Mouse (Mus musculus) heart, adult 2 months (tissue): Measurements from ENCODE around the gene Ythdc1. TPM values are rescaled to one million over a fixed set of nuclear protein-coding genes. Genes with fewer than 3 reads are reported as not detected.
"Not testable (repeated sequence)": the region's sequence is repeated elsewhere in the genome, so short reads cannot be mapped to it uniquely, and the experiment has no call there.

Experiments used
- DNase-seq, 2 experiments: peaks; one replicate each; pipeline ENCODE4 v3.0.0; 2021
- H3K27ac ChIP-seq: fragments of 200-600 bp; 2 replicates; pipeline ENCODE4 v1.8.1; 2022
- H3K27me3 ChIP-seq: fragments of 200-500 bp; 2 replicates; pipeline ENCODE4 v1.6.1; 2012; ENCODE audit warnings: mild to moderate bottlenecking, low read length, inconsistent platforms, mixed read lengths; ENCODE audit not compliant: control insufficient read depth, insufficient read depth
- H3K36me3 ChIP-seq: fragments of 200-500 bp; 2 replicates; pipeline ENCODE4 v1.6.1; 2012; ENCODE audit warnings: low read length, inconsistent platforms; ENCODE audit not compliant: control insufficient read depth, insufficient read depth
- H3K4me1 ChIP-seq: fragments of 200-500 bp; 2 replicates; pipeline ENCODE4 v1.6.1; 2011; ENCODE audit warnings: low read length; ENCODE audit not compliant: control insufficient read depth, insufficient read depth
- H3K4me3 ChIP-seq: fragments of 200-600 bp; 2 replicates; pipeline ENCODE4 v1.8.1; 2022
- H3K79me2 ChIP-seq: fragments of 200-500 bp; replicated peaks from 2 replicates; pipeline ENCODE4 v1.6.1; 2012; ENCODE audit warnings: mild to moderate bottlenecking, inconsistent platforms, low read length, moderate library complexity, mixed read lengths; ENCODE audit not compliant: control insufficient read depth, insufficient read depth
- H3K9ac ChIP-seq: fragments of 200-500 bp; 2 replicates; pipeline ENCODE4 v1.6.1; 2012; ENCODE audit warnings: low read depth, mild to moderate bottlenecking, control low read depth, inconsistent platforms, low read length, mixed read lengths
- CTCF ChIP-seq: fragments of 200-600 bp; IDR thresholded peaks from 2 replicates; pipeline ENCODE4 v1.8.1; 2022; ENCODE audit warnings: antibody characterized with exemption, mild to moderate bottlenecking, moderate library complexity
- EP300 ChIP-seq: fragments of 200-500 bp; IDR thresholded peaks from 2 replicates; pipeline ENCODE4 v1.6.1; 2011; ENCODE audit warnings: low read depth, low read length, control low read depth; ENCODE audit not compliant: insufficient read depth
- POLR2A ChIP-seq: fragments of 200-500 bp; IDR thresholded peaks from 2 replicates; pipeline ENCODE4 v1.6.1; 2011; ENCODE audit warnings: mild to moderate bottlenecking, low read depth, low read length, control low read depth; ENCODE audit not compliant: insufficient read depth
- WGBS: fragments of 180-500 bp; shearing (Covaris S2); methylation state at CpG from one replicate; pipeline ENCODE4 v1.1.7; 2018; 5-methylcytosine and 5-hydroxymethylcytosine counted together
- intact Hi-C: fragments of 180-260 bp; cut with DNase I; formaldehyde crosslinking; loops from one replicate; pipeline ENCODE4 v1.15.1; 2025
- polyA plus RNA-seq: library from polyadenylated mRNA; depleted of rRNA; stranded (reverse); fragments of >200 nt; gene quantifications from 2 replicates; pipeline ENCODE4 v1.2.3, GENCODE M21; 2012
- total RNA-seq, 2 experiments: library from RNA; stranded (reverse); gene quantifications; 2 replicates each; pipeline ENCODE4 v1.2.3; 2021

The Ythdc1 gene
- total and polyA plus RNA-seq, 3 experiments: 11.7 to 30.3 (median 28.1) TPM

DNA sequence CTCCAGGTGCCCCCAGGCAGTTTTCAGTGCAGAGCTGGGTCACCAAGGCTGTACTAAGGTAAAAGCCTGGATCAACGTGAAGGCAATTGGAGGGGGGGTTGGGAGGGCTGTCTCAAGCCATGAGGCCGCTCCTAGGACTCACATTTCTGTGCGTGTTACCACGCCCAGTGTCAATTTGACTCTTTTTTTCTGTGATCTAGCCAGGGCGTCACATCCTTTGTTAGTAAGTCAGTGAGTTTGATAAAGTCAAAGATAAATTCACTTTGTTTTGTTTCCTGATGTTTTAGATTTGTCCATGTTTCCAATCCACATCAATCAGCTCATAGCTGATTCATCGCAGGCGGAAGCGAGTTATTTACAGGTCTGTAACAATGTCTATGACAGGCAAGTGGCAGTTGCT lies 21.0 kb upstream of the Ythdc1 start:
- no peaks in the 10 kb centered on the region for H3K36me3 ChIP-seq
- H3K27ac ChIP-seq: no peak overlapping the region
- no peak for DNase-seq
- WGBS: 51% methylated on average over 8 of the region's 8 CpGs
- no peak overlapping the region for H3K9ac ChIP-seq
- H3K27me3 ChIP-seq: no peaks in the 10 kb centered on the region
- H3K79me2 ChIP-seq: no peaks in the 10 kb centered on the region
- intact Hi-C loops: no loop called here
- no peaks in the 10 kb centered on the region for H3K4me1 ChIP-seq
- H3K4me3 ChIP-seq: no peak overlapping the region
- TF ChIP-seq EP300 (no peak), POLR2A (no peak), CTCF (no peak)

- H3K27ac ChIP-seq: no peak overlapping the region
- no peaks in the 10 kb centered on the region for H3K4me1 ChIP-seq
- H3K27me3 ChIP-seq: no peaks in the 10 kb centered on the region
- no peaks in the 10 kb centered on the region for H3K79me2 ChIP-seq
- H3K36me3 ChIP-seq: no peaks in the 10 kb centered on the region
- 78% methylated on average over 1 of the region's 1 CpGs for WGBS
- TF ChIP-seq POLR2A (no peak), EP300 (no peak), CTCF (no peak)
- H3K9ac ChIP-seq: no peak overlapping the region
- H3K4me3 ChIP-seq: no peak overlapping the region
- intact Hi-C loops: no loop called here
- no peak for DNase-seq
Measured at GRCm38 (mm10) chr5:86784205-86784604, 19.8 kb upstream of the Ythdc1 start.

DNA sequence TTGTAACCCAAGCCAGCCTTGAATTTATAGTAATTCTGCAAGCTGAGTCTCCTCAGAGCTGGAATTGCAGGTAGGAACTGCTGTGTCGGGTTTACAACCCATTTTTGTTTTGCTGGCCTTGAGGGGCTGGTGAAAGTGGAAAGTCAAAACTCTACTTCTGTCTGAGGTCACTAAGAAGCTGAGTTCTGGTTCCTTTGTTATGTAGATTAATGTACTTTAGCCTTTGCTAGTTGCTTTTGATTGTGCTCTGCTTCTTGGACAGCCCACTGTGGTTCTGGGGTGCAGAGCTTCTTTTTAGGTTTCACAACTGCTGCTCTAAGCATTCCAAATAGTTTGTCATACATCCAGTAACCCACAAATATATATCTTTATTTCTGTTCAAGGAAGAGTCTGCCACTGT lies 17.2 kb upstream of the Ythdc1 start:
- no peaks in the 10 kb centered on the region for H3K27me3 ChIP-seq
- WGBS: 47% methylated on average over 1 of the region's 1 CpGs
- H3K4me1 ChIP-seq: no peaks in the 10 kb centered on the region
- TF ChIP-seq EP300: no peak
- TF ChIP-seq CTCF: no peak
- TF ChIP-seq POLR2A: no peak
- H3K36me3 ChIP-seq: no peaks in the 10 kb centered on the region
- H3K9ac ChIP-seq: no peak overlapping the region
- no peaks in the 10 kb centered on the region for H3K79me2 ChIP-seq
- DNase-seq: no peak
- intact Hi-C loops: no loop called here
- H3K27ac ChIP-seq: no peak overlapping the region
- no peak overlapping the region for H3K4me3 ChIP-seq

DNA sequence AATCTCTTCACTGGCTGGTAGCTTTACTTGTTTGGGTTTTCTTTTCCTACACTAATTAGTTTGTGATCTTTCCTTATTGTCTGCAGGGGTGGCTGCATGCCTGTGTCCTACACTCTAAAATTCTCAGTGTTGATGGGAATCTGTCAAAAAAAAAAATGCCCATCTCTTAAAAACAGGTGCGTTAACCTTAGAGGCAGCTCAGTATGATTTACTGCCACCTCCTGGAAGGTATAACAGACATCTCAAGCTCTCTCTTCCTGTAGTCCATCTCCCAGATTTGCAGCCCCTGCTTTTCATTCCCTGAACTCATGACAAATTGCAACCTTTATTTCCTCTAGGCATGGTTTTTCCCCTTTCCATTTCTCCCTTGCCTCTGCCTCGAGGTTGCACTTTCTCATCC lies 14.1 kb upstream of the Ythdc1 start:
- H3K36me3 ChIP-seq: no peaks in the 10 kb centered on the region
- H3K79me2 ChIP-seq: no peaks in the 10 kb centered on the region
- WGBS: 57% methylated on average over 2 of the region's 2 CpGs
- H3K4me1 ChIP-seq: no peaks in the 10 kb centered on the region
- no peak for DNase-seq
- no peak for TF ChIP-seq POLR2A
- no peak for TF ChIP-seq EP300
- TF ChIP-seq CTCF: no peak
- no peaks in the 10 kb centered on the region for H3K27me3 ChIP-seq
- no peak overlapping the region for H3K4me3 ChIP-seq
- no peak overlapping the region for H3K9ac ChIP-seq
- H3K27ac ChIP-seq: no peak overlapping the region
- intact Hi-C loops: no loop called here

- Histone ChIP-seq H3K9ac (no peak overlapping the region), H3K4me1 (no peaks in the 10 kb centered on the region), H3K36me3 (no peaks in the 10 kb centered on the region), H3K27ac (no peak overlapping the region), H3K79me2 (no peaks in the 10 kb centered on the region), H3K27me3 (no peaks in the 10 kb centered on the region), H3K4me3 (no peak overlapping the region)
- intact Hi-C loops: no loop called here
- WGBS: 43% methylated on average over 4 of the region's 4 CpGs
- DNase-seq: no peak
- TF ChIP-seq CTCF: no peak
- TF ChIP-seq POLR2A: no peak
- no peak for TF ChIP-seq EP300
Measured at GRCm38 (mm10) chr5:86792249-86792648, 11.8 kb upstream of the Ythdc1 start.

GRCm38 (mm10) chr5:86792807-86793206 lies 11.2 kb upstream of the Ythdc1 start:
- H3K79me2 ChIP-seq: no peaks in the 10 kb centered on the region
- no peaks in the 10 kb centered on the region for H3K27me3 ChIP-seq
- no peak overlapping the region for H3K27ac ChIP-seq
- H3K9ac ChIP-seq: no peak overlapping the region
- intact Hi-C loops: no loop called here
- WGBS: 36% methylated on average over 8 of the region's 8 CpGs
- no peaks in the 10 kb centered on the region for H3K36me3 ChIP-seq
- TF ChIP-seq CTCF (no peak), POLR2A (no peak), EP300 (no peak)
- no peaks in the 10 kb centered on the region for H3K4me1 ChIP-seq
- no peak for DNase-seq
- no peak overlapping the region for H3K4me3 ChIP-seq

GRCm38 (mm10) chr5:86816795-86817194 lies 12.8 kb downstream of the Ythdc1 start:
- H3K36me3 ChIP-seq: peaks cover 13% of the 10 kb centered on the region
- H3K79me2 ChIP-seq: no peaks in the 10 kb centered on the region; the same call in 1 of the 2 replicates
- H3K27ac ChIP-seq: no peak overlapping the region
- 65% methylated on average over 3 of the region's 3 CpGs for WGBS
- H3K4me3 ChIP-seq: no peak overlapping the region
- peaks cover 3% of the 10 kb centered on the region; the same call in 1 of the 2 replicates for H3K4me1 ChIP-seq
- intact Hi-C loops: no loop called here
- TF ChIP-seq POLR2A (no peak), EP300 (no peak)
- no peak for DNase-seq
- H3K27me3 ChIP-seq: no peaks in the 10 kb centered on the region
- no peak overlapping the region for H3K9ac ChIP-seq

DNA sequence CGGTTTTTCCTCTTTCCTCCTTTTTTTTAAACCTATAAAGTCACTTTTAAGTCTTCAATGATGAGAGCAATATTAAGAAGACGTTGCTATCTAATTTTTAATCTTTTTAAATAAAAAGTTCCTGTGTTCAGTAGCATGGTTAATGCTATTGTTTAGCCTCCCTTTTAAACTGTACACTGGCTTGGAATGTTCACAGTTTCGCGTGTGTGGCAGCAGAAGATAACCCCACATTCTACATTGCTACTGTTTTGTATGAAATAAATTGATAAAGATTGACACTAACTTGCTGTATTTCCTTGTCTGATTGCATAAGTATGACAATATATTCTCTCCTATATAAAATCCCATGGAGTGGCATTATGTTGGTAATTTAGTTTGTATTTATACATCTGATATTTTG lies 32.4 kb downstream of the Ythdc1 start:
- H3K4me1 ChIP-seq, H3K79me2 ChIP-seq, H3K27me3 ChIP-seq, H3K4me3 ChIP-seq, H3K36me3 ChIP-seq, intact Hi-C loops, H3K27ac ChIP-seq, H3K9ac ChIP-seq, DNase-seq: not testable (repeated sequence)
- WGBS: 88% methylated on average over 4 of the region's 4 CpGs
